Mouse (Mus musculus) intestine, embryonic 16.5 days (tissue): ENCODE results near the gene Swap70. TPM values are rescaled to one million over a fixed set of nuclear protein-coding genes. Genes with fewer than 3 reads are reported as not detected.

Experiments used
- ATAC-seq: fragments of 200-750 bp; cut with Nextera tagmentation; 2 replicates; pipeline ENCODE4 v1.8.0; 2017; ENCODE audit warnings: moderate TSS enrichment, moderate library complexity
- H3K27ac ChIP-seq: fragments of 300-500 bp; sonication (generic); 2 replicates; pipeline ENCODE4 v1.5.1; 2014; ENCODE audit warnings: mild to moderate bottlenecking, low read length
- H3K27me3 ChIP-seq: fragments of 300-500 bp; sonication (generic); replicated peaks from 2 replicates; pipeline ENCODE4 v1.6.1; 2014; ENCODE audit warnings: low read length, control low read depth, mixed read lengths; ENCODE audit not compliant: control insufficient read depth, insufficient read depth
- H3K36me3 ChIP-seq: fragments of 300-500 bp; sonication (generic); 2 replicates; pipeline ENCODE4 v1.6.1; 2014; ENCODE audit warnings: low read length, control low read depth; ENCODE audit not compliant: control insufficient read depth, insufficient read depth
- H3K4me1 ChIP-seq: fragments of 300-500 bp; sonication (generic); 2 replicates; pipeline ENCODE4 v1.6.1; 2014; ENCODE audit warnings: low read length, control low read depth, mixed read lengths; ENCODE audit not compliant: control insufficient read depth, insufficient read depth
- H3K4me2 ChIP-seq: fragments of 300-500 bp; sonication (generic); 2 replicates; pipeline ENCODE4 v1.6.1; 2014; ENCODE audit warnings: low read depth, low read length, control low read depth
- H3K4me3 ChIP-seq: fragments of 300-500 bp; sonication (generic); 2 replicates; pipeline ENCODE4 v1.5.1; 2014; ENCODE audit warnings: mild to moderate bottlenecking, low read length
- H3K9ac ChIP-seq: fragments of 300-500 bp; sonication (generic); 2 replicates; pipeline ENCODE4 v1.6.1; 2014; ENCODE audit warnings: low read depth, low read length
- H3K9me3 ChIP-seq: fragments of 300-500 bp; sonication (generic); 2 replicates; pipeline ENCODE4 v1.6.1; 2016; ENCODE audit warnings: low read length, control low read depth; ENCODE audit not compliant: control insufficient read depth
- WGBS: fragments of 180-500 bp; shearing (Covaris S2); extraction: QIAGEN DNeasy Blood & Tissue Kit; methylation state at CpG from one replicate; pipeline ENCODE4 v1.1.7; 2014; 5-methylcytosine and 5-hydroxymethylcytosine counted together
- polyA plus RNA-seq: library from polyadenylated mRNA; unstranded; fragments of >200 nt; fragmentation: Nextera tagmentation; extraction: Ambion mirVana; gene quantifications from 2 replicates; pipeline ENCODE4 v1.2.1, GENCODE M21; 2015

Gene Swap70
- polyA plus RNA-seq, 1 experiment from 2014 or later: 28.4 TPM

- Histone ChIP-seq H3K27ac (no peak overlapping the region), H3K9me3 (no peaks in the 10 kb centered on the region), H3K4me2 (no peak overlapping the region), H3K4me1 (no peaks in the 10 kb centered on the region), H3K9ac (no peak overlapping the region), H3K27me3 (no peaks in the 10 kb centered on the region), H3K4me3 (no peak overlapping the region), H3K36me3 (peaks cover 14% of the 10 kb centered on the region)
- WGBS: 88% methylated on average over 4 of the region's 4 CpGs
- no peak for ATAC-seq
These were observed 95.9 kb downstream of the Swap70 start for GRCm38 (mm10) chr7:110317412-110317811.

- H3K9ac ChIP-seq: no peak overlapping the region
- H3K4me3 ChIP-seq: no peak overlapping the region
- WGBS: 73% methylated on average over 6 of the region's 6 CpGs
- H3K4me2 ChIP-seq: no peak overlapping the region
- H3K27me3 ChIP-seq: no peaks in the 10 kb centered on the region
- H3K27ac ChIP-seq: no peak overlapping the region
- H3K36me3 ChIP-seq: peaks cover 12% of the 10 kb centered on the region
- no peaks in the 10 kb centered on the region for H3K4me1 ChIP-seq
- no peak for ATAC-seq
- H3K9me3 ChIP-seq: no peaks in the 10 kb centered on the region
These were observed 97.5 kb downstream of the Swap70 start for GRCm38 (mm10) chr7:110318971-110319519.

DNA sequence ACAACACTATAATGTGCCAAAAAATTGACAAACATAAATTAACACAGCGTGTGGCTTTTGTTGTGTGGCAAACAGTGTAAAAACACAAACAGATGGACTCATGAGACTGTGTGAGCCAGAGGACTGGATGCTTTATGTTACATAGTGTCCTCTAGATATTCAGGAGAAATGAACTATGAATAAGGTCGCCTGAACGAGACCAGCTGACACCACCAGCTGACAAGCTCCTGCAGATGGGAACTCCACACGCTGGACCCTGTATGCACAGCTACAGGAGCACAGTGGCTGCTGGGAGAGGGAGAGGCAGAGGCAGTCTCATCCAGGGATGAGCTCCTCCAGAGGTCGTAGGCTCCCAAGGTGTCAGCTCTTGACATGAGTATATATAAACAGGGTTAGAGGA, 99.6 kb downstream of the Swap70 start:
- Histone ChIP-seq H3K4me3 (no peak overlapping the region), H3K27me3 (no peaks in the 10 kb centered on the region), H3K27ac (no peak overlapping the region), H3K36me3 (peaks cover 4% of the 10 kb centered on the region; the same call in 1 of the 2 replicates), H3K9me3 (no peaks in the 10 kb centered on the region), H3K9ac (no peak overlapping the region), H3K4me2 (no peak overlapping the region), H3K4me1 (no peaks in the 10 kb centered on the region)
- no peak for ATAC-seq
- 79% methylated on average over 5 of the region's 5 CpGs for WGBS

DNA sequence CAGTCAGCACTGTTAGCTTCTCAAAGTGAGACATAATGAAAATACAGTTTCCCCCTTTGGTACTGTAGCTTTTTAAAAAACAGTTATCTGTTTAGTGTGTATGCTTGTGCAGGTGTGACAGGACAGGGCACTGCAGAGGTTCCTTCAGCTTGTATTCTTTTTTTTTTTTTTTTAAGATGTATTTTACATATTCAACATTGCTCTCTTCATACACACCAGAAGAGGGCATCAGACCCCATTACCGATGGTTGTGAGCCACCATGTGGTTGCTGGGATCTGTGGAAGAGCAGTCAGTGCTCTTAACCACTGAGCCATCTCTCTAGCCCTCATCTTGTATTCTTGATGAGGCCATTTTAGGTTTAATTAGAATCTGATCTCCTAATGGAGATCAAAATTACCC, 103.3 kb downstream of the Swap70 start:
- no peak overlapping the region for H3K27ac ChIP-seq
- no peak overlapping the region for H3K9ac ChIP-seq
- peaks cover 20% of the 10 kb centered on the region for H3K36me3 ChIP-seq
- ATAC-seq: no peak
- H3K4me2 ChIP-seq: no peak overlapping the region
- no peaks in the 10 kb centered on the region for H3K27me3 ChIP-seq
- no peaks in the 10 kb centered on the region for H3K9me3 ChIP-seq
- 96% methylated on average over 1 of the region's 1 CpGs for WGBS
- no peak overlapping the region for H3K4me3 ChIP-seq
- H3K4me1 ChIP-seq: no peaks in the 10 kb centered on the region

DNA sequence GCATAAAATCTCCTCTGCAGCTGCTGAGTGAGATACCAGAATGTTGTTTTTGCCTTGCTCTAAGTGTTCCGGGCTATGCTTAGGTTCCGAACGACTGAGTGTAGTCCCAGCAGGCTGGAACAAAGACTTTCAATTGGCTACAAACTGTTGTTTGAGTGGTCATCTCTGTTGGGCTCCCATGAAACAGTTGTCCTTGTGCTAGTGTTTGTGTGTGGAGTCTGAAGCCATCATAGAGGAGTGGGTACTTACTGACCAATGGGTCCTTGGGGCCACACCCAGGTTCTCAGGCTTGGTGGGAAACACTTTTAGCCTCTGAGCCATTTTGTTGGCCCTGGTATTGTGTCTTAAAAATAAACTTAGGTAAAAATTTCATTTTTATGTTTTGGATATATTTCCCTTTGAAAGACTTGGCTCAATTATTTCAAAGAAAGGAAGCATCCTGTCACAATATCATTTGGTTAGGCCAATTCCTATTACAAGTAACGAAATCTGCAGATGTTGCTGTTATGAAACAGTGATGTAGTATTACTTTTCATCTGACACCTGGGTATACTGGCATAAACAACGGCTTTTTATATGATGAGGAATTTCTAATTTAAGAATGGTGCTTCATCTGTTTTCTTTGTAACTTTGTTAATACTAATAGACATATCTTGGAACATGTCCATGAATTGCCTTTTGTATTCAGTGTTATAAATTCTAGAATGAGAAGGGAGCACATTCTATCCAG, 104.0 kb downstream of the Swap70 start:
- Histone ChIP-seq H3K4me3 (no peak overlapping the region), H3K4me2 (no peak overlapping the region), H3K9me3 (no peaks in the 10 kb centered on the region), H3K9ac (no peak overlapping the region), H3K27me3 (no peaks in the 10 kb centered on the region), H3K4me1 (no peaks in the 10 kb centered on the region), H3K27ac (no peak overlapping the region), H3K36me3 (peaks cover 20% of the 10 kb centered on the region)
- 95% methylated on average over 5 of the region's 5 CpGs for WGBS
- no peak for ATAC-seq

Other genes with a start within 250 kb of the Swap70 start
- gene Tmem41b, start 234.8 kb upstream of the Swap70 start, polyA plus RNA-seq: 88.6 and 98.5 TPM in 2 replicates
- 38.9 and 39.1 TPM in 2 replicates for gene Ipo7, start 203.4 kb upstream of the Swap70 start, polyA plus RNA-seq
- 15.0 and 15.5 TPM in 2 replicates for gene Zfp143, start 160.5 kb upstream of the Swap70 start, polyA plus RNA-seq
- 14.3 and 16.6 TPM in 2 replicates for gene Wee1, start 99.7 kb upstream of the Swap70 start, polyA plus RNA-seq